ENCODE assay signal across 16 mouse cellular contexts in genomic region chr2:116015520-116015919, GRCm38 (mm10). TPM values are rescaled to one million over a fixed set of nuclear protein-coding genes. Genes with fewer than 3 reads are reported as not detected.
"Had no signal": no experiment of that assay in that cellular context is flagged by ENCODE, and none has a peak within 500 bp of the region (broad histone marks: within the 10 kb centered on the region; RNA-seq: fewer than 3 reads in every experiment).

No protein-coding gene starts in this region.

- H3K27ac ChIP-seq: neural tube, embryonic 13.5 days; stomach, embryonic 15.5 days; stomach, postnatal 0 days had no signal

- H3K4me3 ChIP-seq: neural tube, embryonic 13.5 days; stomach, embryonic 15.5 days had no signal

- H3K36me3 ChIP-seq: neural tube, embryonic 13.5 days; stomach, embryonic 15.5 days had no signal

- H3K27me3 ChIP-seq: neural tube, embryonic 13.5 days; stomach, embryonic 15.5 days had no signal

- H3K4me2 ChIP-seq: neural tube, embryonic 13.5 days; stomach, embryonic 15.5 days had no signal

- DNase-seq: retina, postnatal 1 day; right cerebral cortex, adult 18-20 months; right cerebral cortex, postnatal 14 days; right cerebral cortex, postnatal 25 days; right cerebral cortex, postnatal 4 days; spleen, adult 18-20 months; thymus, adult 18-20 months; thymus, adult 2 months; thymus, postnatal 14 days; thymus, postnatal 25 days; thymus, postnatal 36 days; thymus, postnatal 4 days had no signal

- H3K9me3 ChIP-seq: neural tube, embryonic 13.5 days; stomach, embryonic 15.5 days had no signal

- H3K9ac ChIP-seq: neural tube, embryonic 13.5 days; stomach, embryonic 15.5 days had no signal

RNA-seq across cellular contexts. Expression of gene Meis2, which starts 50.1 kb away (rescaled TPM):
- total RNA-seq: neutrophil, adult 5-6 weeks had no signal
